Mouse (Mus musculus): ENCODE measurements around the gene Rptn. TPM values are rescaled to one million over a fixed set of nuclear protein-coding genes. Genes with fewer than 3 reads are reported as not detected.
A peak's percentile ranks its signal among the peaks of the same experiment; 100 is the strongest.
"Not testable (repeated sequence)": the region's sequence is repeated elsewhere in the genome, so short reads cannot be mapped to it uniquely, and the experiment has no call there.

The Rptn gene
- polyA plus RNA-seq, 1 experiment from 2014 or later: not detected

DNA sequence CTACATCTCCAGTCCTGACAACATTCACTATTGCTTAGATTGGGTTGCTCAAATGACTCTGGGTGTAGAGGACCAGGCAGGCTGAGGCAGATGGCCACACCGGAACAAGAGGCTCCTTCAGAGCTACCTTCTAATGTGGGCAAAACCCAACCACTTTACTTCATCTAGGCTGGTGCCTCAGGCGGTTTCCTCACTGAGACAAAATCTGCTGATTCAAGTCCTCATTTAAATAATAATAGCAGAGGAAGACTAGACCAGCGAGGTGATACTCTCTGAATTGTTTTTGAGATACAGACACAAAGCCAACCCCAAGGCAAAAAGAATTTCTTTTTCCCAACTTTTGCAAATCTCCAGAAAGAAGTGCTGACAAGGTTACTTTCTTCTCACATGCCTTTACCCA lies 38.2 kb downstream of the Rptn start:
- H3K4me1 ChIP-seq (replicated peaks): no peaks in the 10 kb centered on the region
- no peaks in the 10 kb centered on the region for H3K27me3 ChIP-seq (ENCODE audit: insufficient read depth, poor library complexity, severe bottlenecking)
- no peaks in the 10 kb centered on the region for H3K9me3 ChIP-seq
- no peak overlapping the region for H3K27ac ChIP-seq
- no peaks in the 10 kb centered on the region for H3K36me3 ChIP-seq
- WGBS: 46% methylated on average over 3 of the region's 3 CpGs
- DNase-seq (ENCODE audit: low spot score): no peak
- no peak overlapping the region for H3K4me3 ChIP-seq

GRCm38 (mm10) chr3:93442030-93442429 lies 48.5 kb downstream of the Rptn start, which contains the start of gene Tchh:
Gene Tchh (plus strand): TSS chr3:93442330.
- no peak for DNase-seq (ENCODE audit: low spot score)
- H3K27ac ChIP-seq: no peak within 1 kb of the TSS
- no peaks in the 10 kb centered on the region for H3K36me3 ChIP-seq
- H3K4me3 ChIP-seq: peak within 1 kb of the TSS; percentile 67
- peaks cover 29% of the 10 kb centered on the region for H3K4me1 ChIP-seq (replicated peaks)
- WGBS: 90% methylated on average over 1 of the region's 1 CpGs
- H3K9me3 ChIP-seq: no peaks in the 10 kb centered on the region
- H3K27me3 ChIP-seq (ENCODE audit: insufficient read depth, poor library complexity, severe bottlenecking): peaks cover 71% of the 10 kb centered on the region

DNA sequence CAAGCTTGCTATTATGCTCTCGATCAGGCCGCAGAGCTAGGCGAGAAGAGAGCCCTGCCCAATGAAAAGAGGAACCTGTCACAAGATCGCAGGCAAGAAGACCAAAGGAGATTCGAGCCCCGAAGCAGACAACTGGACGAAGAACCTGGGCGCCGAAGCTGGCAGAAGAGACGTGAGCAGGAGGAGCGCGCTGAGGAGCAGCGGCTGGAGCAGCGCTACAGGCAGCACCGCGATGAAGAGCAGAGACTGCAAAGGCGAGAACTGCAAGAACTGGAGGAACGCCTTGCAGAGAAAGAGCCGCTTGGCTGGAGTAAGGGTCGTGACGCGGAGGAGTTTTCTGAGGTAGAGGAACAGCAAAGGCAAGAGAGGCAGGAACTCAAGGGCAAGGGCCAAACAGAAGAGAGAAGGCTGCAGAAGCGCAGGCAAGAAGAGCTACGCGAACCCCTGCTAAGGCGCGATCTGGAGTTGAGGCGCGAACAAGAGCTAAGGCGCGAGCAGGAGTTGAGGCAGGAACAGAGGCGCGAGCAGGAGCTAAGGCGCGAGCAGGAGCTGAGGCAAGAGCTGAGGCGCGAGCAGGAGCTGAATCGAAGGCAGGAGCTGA lies 50.1 kb downstream of the Rptn start:
- Histone ChIP-seq H3K4me3 (peak overlapping the region; percentile 67), H3K4me1 (replicated peaks) (peaks cover 37% of the 10 kb centered on the region), H3K36me3 (no peaks in the 10 kb centered on the region), H3K27ac (0 out of 2 replicates have a peak overlapping the region, but pooled peaks have one; percentile 9), H3K9me3 (no peaks in the 10 kb centered on the region), H3K27me3 (ENCODE audit: insufficient read depth, poor library complexity, severe bottlenecking) (peaks cover 87% of the 10 kb centered on the region)
- under 1% methylated on average over 38 of the region's 38 CpGs for WGBS
- peak; percentile 72 for DNase-seq (ENCODE audit: low spot score)

DNA sequence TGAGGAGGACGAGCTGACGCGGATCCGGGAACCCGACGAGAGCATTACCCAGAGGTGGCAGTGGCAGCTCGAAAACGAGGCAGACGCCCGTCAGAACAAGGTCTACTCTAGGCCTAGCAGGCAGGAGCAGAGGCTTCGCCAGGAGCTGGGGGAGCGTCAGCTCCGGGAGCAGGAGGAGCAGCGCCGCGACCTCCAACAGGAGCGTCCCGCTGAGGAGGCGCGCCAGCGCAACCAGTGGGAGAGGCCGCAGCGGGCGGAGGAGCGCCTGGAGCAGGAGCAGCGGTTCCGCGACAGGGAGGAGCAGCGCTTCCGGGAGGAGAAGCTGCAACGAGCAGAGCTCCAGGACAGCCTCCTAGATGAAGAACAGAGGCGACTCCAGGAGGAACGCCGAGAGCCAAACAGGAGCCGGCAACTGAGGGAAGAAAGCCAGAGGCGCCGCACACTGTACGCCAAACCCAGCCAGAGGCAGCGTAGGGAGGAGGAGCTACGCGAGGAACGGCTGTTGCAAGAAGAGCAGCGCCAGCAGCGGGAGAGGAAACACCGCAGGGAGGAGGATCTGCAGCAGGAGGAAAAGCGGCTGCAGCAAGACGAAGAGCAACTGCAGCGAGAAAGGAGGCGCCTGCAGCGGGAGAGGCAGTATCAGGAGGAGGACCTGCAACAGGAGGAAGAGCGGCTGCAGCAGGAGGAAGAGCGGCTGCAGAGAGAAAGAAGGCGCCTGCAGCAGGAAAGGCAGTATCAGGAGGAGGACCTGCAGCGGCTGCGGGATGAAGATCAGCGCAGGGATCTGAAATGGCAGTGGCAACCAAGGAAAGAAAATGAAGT lies 51.1 kb downstream of the Rptn start:
- Histone ChIP-seq H3K27me3 (ENCODE audit: insufficient read depth, poor library complexity, severe bottlenecking) (peaks cover 90% of the 10 kb centered on the region), H3K36me3 (no peaks in the 10 kb centered on the region), H3K27ac (peak overlapping the region; percentile 78), H3K4me3 (peak overlapping the region; percentile 67), H3K4me1 (replicated peaks) (peaks cover 37% of the 10 kb centered on the region), H3K9me3 (no peaks in the 10 kb centered on the region)
- DNase-seq (ENCODE audit: low spot score): peak; percentile 85
- WGBS: under 1% methylated on average over 56 of the region's 56 CpGs

DNA sequence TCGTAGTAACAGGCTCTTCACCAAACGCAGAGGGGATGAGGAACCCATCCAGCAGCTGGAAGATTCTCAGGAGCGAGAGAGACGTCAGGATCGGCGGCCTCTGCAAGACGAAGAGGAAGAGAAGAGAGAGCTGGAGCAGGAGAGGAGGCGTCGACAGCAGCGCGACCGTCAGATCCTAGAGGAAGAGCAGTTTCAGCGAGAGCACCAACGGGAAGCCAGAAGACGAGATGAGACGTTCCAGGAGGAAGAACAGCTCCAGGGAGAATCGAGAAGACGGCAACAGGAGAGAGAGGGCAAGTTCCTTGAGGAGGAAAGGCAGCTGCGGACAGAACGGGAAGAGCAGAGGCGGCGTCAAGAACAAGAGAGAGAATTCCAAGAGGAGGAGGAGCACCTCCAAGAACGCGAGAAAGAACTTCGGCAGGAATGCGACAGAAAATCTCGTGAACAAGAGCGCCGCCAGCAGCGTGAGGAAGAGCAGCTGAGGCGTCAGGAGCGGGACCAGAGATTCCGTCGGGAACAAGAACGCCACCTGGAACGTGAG lies 51.7 kb downstream of the Rptn start:
- H3K27ac ChIP-seq: peak overlapping the region; percentile 78; the same call in 1 of the 2 replicates

DNA sequence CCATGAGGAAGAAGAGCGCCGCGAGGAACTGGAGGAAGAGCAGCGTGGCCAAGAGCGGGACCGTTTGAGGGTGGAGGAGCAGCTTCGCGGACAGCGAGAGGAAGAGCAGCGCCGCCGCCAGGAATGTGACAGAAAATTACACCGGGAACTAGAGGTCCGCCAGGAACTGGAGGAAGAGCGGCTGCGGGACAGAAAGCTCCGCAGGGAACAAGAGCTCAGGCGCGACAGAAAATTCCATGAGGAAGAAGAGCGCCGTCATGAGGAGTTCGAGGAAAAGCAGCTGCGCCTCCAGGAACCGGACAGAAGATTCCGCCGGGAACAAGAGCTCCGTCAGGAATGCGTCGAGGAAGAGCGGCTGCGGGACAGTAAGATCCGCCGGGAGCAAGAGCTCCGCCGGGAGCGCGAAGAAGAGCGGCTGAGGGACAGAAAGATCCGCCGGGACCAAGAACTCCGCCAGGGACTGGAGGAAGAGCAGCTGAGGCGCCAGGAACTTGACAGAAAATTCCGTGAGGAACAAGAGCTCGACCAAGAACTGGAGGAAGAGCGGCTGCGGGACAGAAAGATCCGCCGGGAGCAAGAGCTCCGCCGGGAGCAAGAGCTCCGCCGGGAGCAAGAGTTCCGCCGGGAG lies 52.7 kb downstream of the Rptn start:
- peaks cover 84% of the 10 kb centered on the region for H3K27me3 ChIP-seq (ENCODE audit: insufficient read depth, poor library complexity, severe bottlenecking)
- under 1% methylated on average over 54 of the region's 54 CpGs for WGBS
- no peaks in the 10 kb centered on the region for H3K9me3 ChIP-seq

More for the DNA sequence above, 51.7 kb downstream of the Rptn start:
- Histone ChIP-seq H3K9me3 (no peaks in the 10 kb centered on the region), H3K4me1 (replicated peaks) (peaks cover 37% of the 10 kb centered on the region), H3K36me3 (no peaks in the 10 kb centered on the region), H3K27me3 (ENCODE audit: insufficient read depth, poor library complexity, severe bottlenecking) (peaks cover 91% of the 10 kb centered on the region), H3K4me3 (peak overlapping the region; percentile 67)
- under 1% methylated on average over 36 of the region's 36 CpGs for WGBS
- no peak for DNase-seq (ENCODE audit: low spot score)

GRCm38 (mm10) chr3:93446756-93447137 lies 53.2 kb downstream of the Rptn start:
- H3K9me3 ChIP-seq; DNase-seq (ENCODE audit: low spot score); H3K36me3 ChIP-seq: not testable (repeated sequence)
- H3K27ac ChIP-seq: peak overlapping the region; percentile 62; the same call in 1 of the 2 replicates
- peaks cover 37% of the 10 kb centered on the region for H3K4me1 ChIP-seq (replicated peaks)
- peak overlapping the region; percentile 67 for H3K4me3 ChIP-seq
- H3K27me3 ChIP-seq (ENCODE audit: insufficient read depth, poor library complexity, severe bottlenecking): peaks cover 79% of the 10 kb centered on the region
- 1% methylated on average over 32 of the region's 32 CpGs for WGBS

More for the DNA sequence above, 52.7 kb downstream of the Rptn start:
- DNase-seq (ENCODE audit: low spot score): peak; percentile 67
- Histone ChIP-seq H3K4me1 (replicated peaks) (peaks cover 37% of the 10 kb centered on the region), H3K36me3 (no peaks in the 10 kb centered on the region), H3K4me3 (peak overlapping the region; percentile 67), H3K27ac (no peak overlapping the region)

- Histone ChIP-seq H3K27ac (peak overlapping the region; percentile 62; the same call in 1 of the 2 replicates), H3K4me1 (replicated peaks) (peaks cover 37% of the 10 kb centered on the region), H3K4me3 (peak overlapping the region; percentile 67), H3K36me3 (no peaks in the 10 kb centered on the region), H3K9me3 (no peaks in the 10 kb centered on the region), H3K27me3 (ENCODE audit: insufficient read depth, poor library complexity, severe bottlenecking) (peaks cover 73% of the 10 kb centered on the region)
- under 1% methylated on average over 59 of the region's 59 CpGs for WGBS
- DNase-seq (ENCODE audit: low spot score): peak; percentile 79
Observed at GRCm38 (mm10) chr3:93447138-93447841, 53.8 kb downstream of the Rptn start.

Other genes with a start within 250 kb of the Rptn start
- gene Crnn, start 248.9 kb upstream of the Rptn start, polyA plus RNA-seq (2016; fragmentation: Nextera tagmentation; extraction: Ambion mirVana): not detected in 2 replicates
- gene Flg2, start 196.4 kb upstream of the Rptn start, polyA plus RNA-seq (2016; fragmentation: Nextera tagmentation; extraction: Ambion mirVana): not detected in 2 replicates
- gene Flg, start 120.2 kb upstream of the Rptn start, polyA plus RNA-seq (2016; fragmentation: Nextera tagmentation; extraction: Ambion mirVana): not detected in 2 replicates
- gene Hrnr, start 74.0 kb upstream of the Rptn start, polyA plus RNA-seq (2016; fragmentation: Nextera tagmentation; extraction: Ambion mirVana): not detected in 2 replicates
- 0.54 and 0.81 TPM in 2 replicates for gene Tchh, start 48.6 kb downstream of the Rptn start, polyA plus RNA-seq (2016; fragmentation: Nextera tagmentation; extraction: Ambion mirVana)
- gene Tchhl1, start 75.1 kb downstream of the Rptn start, polyA plus RNA-seq (2016; fragmentation: Nextera tagmentation; extraction: Ambion mirVana): not detected in 2 replicates
- gene S100a11, start 126.8 kb downstream of the Rptn start, polyA plus RNA-seq (2016; fragmentation: Nextera tagmentation; extraction: Ambion mirVana): 327 and 404 TPM in 2 replicates
- 160 and 200 TPM in 2 replicates for gene S100a10, start 161.4 kb downstream of the Rptn start, polyA plus RNA-seq (2016; fragmentation: Nextera tagmentation; extraction: Ambion mirVana)

Data from hindbrain, embryonic 10.5 days (tissue).